Mouse (Mus musculus) kidney, adult 2 months (tissue): ENCODE data around the gene Rpl22.

Source experiments
- CTCF ChIP-seq: fragments of 200-500 bp; conservative IDR thresholded peaks from 2 replicates; pipeline ENCODE4 v1.5.1; 2011; ENCODE audit warnings: low read depth, mild to moderate bottlenecking, control low read depth, low read length, moderate library complexity, mixed read lengths; ENCODE audit not compliant: insufficient read depth, insufficient read length
- POLR2A ChIP-seq: fragments of 200-500 bp; IDR thresholded peaks from one replicate; pipeline ENCODE4 v1.6.1; 2011; ENCODE audit warnings: low read depth, low read length, control low read depth

- TF ChIP-seq CTCF: no peak
- TF ChIP-seq POLR2A: no peak
Measured at GRCm38 (mm10) chr4:152345120-152345889, 19.8 kb downstream of the Rpl22 start.
